Comparison of ENCODE assay signal across 25 mouse cellular contexts in the genomic region with DNA sequence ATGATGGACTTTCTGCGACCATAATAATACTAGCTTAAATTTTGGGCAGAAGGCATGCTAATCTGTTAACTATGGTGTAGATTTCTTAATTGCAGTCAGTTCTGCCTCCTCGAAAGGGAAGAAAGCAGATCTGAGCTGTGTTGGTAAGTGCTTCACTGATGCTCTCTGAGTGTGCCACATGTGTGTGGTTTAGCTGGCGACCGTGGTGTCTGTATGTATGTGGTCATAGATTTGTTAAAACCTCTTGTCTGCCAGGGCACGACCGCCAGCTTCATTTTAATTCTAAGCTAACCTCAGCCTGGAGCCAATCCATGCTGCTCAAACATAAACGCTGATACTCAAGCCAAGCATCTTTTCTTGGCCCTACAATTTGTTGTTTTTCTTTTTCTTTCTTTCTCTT.
DNase-seq lines count a peak whose midpoint lies in the region; ATAC-seq lines count a peak whose summit lies in the region.
"Had no signal": no experiment of that assay in that cellular context is flagged by ENCODE, and none has a peak within 500 bp of the region (broad histone marks: within the 10 kb centered on the region; RNA-seq: fewer than 3 reads in every experiment).

No protein-coding gene starts in this region.

- WGBS in embryonic facial prominence, embryonic 14.5 days: 77% methylated on average over 7 of the region's 7 CpGs
- 88% methylated on average over 7 of the region's 7 CpGs for WGBS in embryonic facial prominence, embryonic 10.5 days
- 84% methylated on average over 7 of the region's 7 CpGs for WGBS in heart, embryonic 11.5 days (ENCODE audit: insufficient replicate concordance)
- 57% methylated on average over 7 of the region's 7 CpGs for WGBS in embryonic facial prominence, embryonic 15.5 days

- no peak overlapping the region for H3K9ac ChIP-seq in embryonic facial prominence, embryonic 14.5 days (ENCODE audit: low read depth, low read length)
- no peak overlapping the region for H3K9ac ChIP-seq in heart, embryonic 11.5 days (ENCODE audit: low read depth, low read length)
- H3K9ac ChIP-seq in embryonic facial prominence, embryonic 15.5 days: no peak overlapping the region
- H3K9ac ChIP-seq: embryonic facial prominence, embryonic 13.5 days; forebrain, embryonic 13.5 days; forebrain, embryonic 15.5 days; forebrain, postnatal 0 days had no signal

- ATAC-seq in embryonic facial prominence, embryonic 14.5 days (ENCODE audit: low read depth): no peak
- ATAC-seq in heart, embryonic 11.5 days (replicated peaks; ENCODE audit: insufficient number of reproducible peaks, low FRiP score, low TSS enrichment): no peak
- peak; percentile 54; the same call in 1 of the 2 replicates for ATAC-seq in embryonic facial prominence, embryonic 15.5 days (ENCODE audit: insufficient number of reproducible peaks, low FRiP score, low TSS enrichment, low read depth)
- ATAC-seq: CD4-positive, CD25-positive, alpha-beta regulatory T cell, adult 4 months; forebrain, embryonic 13.5 days; forebrain, embryonic 15.5 days; forebrain, postnatal 0 days had no signal

- DNase-seq in embryonic facial prominence, embryonic 14.5 days (ENCODE audit: low spot score): peak; percentile 55
- DNase-seq in embryonic facial prominence, embryonic 10.5 days (ENCODE audit: low spot score): no peak
- DNase-seq in heart, adult 9 months (ENCODE audit: low spot score in 2 of 2): peak; percentile 22 to 27
- peak; percentile 24 for DNase-seq in NIH3T3 (ENCODE audit: low read depth)
- DNase-seq in yolk sac, embryonic 10.5 days (ENCODE audit: low spot score): no peak
- no peak for DNase-seq in testis, postnatal 14 days (ENCODE audit: low spot score)
- DNase-seq: adrenal gland, adult 8-10 months; adrenal gland, postnatal 14 days; adrenal gland, postnatal 36 days; B cell, adult 2 months; cerebellum, adult 11-12 months; cerebellum, adult 2 months; cerebellum, adult 9-10 months; cerebellum, postnatal 10 days; cerebellum, postnatal 25 days; forebrain, postnatal 0 days had no signal

- no peaks in the 10 kb centered on the region for H3K27me3 ChIP-seq in embryonic facial prominence, embryonic 14.5 days (replicated peaks; ENCODE audit: control insufficient read depth, insufficient read depth, low read length)
- no peaks in the 10 kb centered on the region for H3K27me3 ChIP-seq in embryonic facial prominence, embryonic 10.5 days (replicated peaks; ENCODE audit: low read depth, poor library complexity, severe bottlenecking)
- H3K27me3 ChIP-seq in heart, embryonic 11.5 days (ENCODE audit: control insufficient read depth, insufficient read depth, low read length): no peaks in the 10 kb centered on the region
- H3K27me3 ChIP-seq in embryonic facial prominence, embryonic 15.5 days: no peaks in the 10 kb centered on the region
- H3K27me3 ChIP-seq: CH12.LX; embryonic facial prominence, embryonic 13.5 days; forebrain, embryonic 13.5 days; forebrain, embryonic 15.5 days had no signal

- H3K4me1 ChIP-seq in embryonic facial prominence, embryonic 14.5 days (ENCODE audit: control insufficient read depth, insufficient read depth, low read length): no peaks in the 10 kb centered on the region
- H3K4me1 ChIP-seq in embryonic facial prominence, embryonic 10.5 days: no peaks in the 10 kb centered on the region
- H3K4me1 ChIP-seq in heart, embryonic 11.5 days (ENCODE audit: control insufficient read depth, insufficient read depth, low read length): no peaks in the 10 kb centered on the region
- no peaks in the 10 kb centered on the region for H3K4me1 ChIP-seq in embryonic facial prominence, embryonic 15.5 days
- H3K4me1 ChIP-seq: embryonic facial prominence, embryonic 13.5 days; forebrain, embryonic 13.5 days; forebrain, embryonic 15.5 days had no signal

- no peak overlapping the region for H3K4me2 ChIP-seq in embryonic facial prominence, embryonic 14.5 days (ENCODE audit: low read depth, low read length)
- no peak overlapping the region for H3K4me2 ChIP-seq in heart, embryonic 11.5 days
- H3K4me2 ChIP-seq in embryonic facial prominence, embryonic 15.5 days (replicated peaks): no peak overlapping the region
- H3K4me2 ChIP-seq: embryonic facial prominence, embryonic 13.5 days; forebrain, embryonic 13.5 days; forebrain, embryonic 15.5 days had no signal

- H3K4me3 ChIP-seq in embryonic facial prominence, embryonic 14.5 days (ENCODE audit: low read depth, low read length): no peak overlapping the region
- H3K4me3 ChIP-seq in embryonic facial prominence, embryonic 10.5 days: no peak overlapping the region
- no peak overlapping the region for H3K4me3 ChIP-seq in heart, embryonic 11.5 days (ENCODE audit: low read depth, low read length)
- no peak overlapping the region for H3K4me3 ChIP-seq in embryonic facial prominence, embryonic 15.5 days (replicated peaks)
- H3K4me3 ChIP-seq: embryonic facial prominence, embryonic 13.5 days; erythroblast, embryonic 14.5 days; forebrain, embryonic 13.5 days; forebrain, embryonic 15.5 days had no signal

- H3K27ac ChIP-seq in embryonic facial prominence, embryonic 14.5 days (replicated peaks; ENCODE audit: low read depth, low read length): no peak overlapping the region
- H3K27ac ChIP-seq in embryonic facial prominence, embryonic 10.5 days (replicated peaks): no peak overlapping the region
- no peak overlapping the region for H3K27ac ChIP-seq in heart, embryonic 11.5 days (ENCODE audit: low read depth, low read length)
- H3K27ac ChIP-seq in embryonic facial prominence, embryonic 15.5 days (replicated peaks): no peak overlapping the region
- H3K27ac ChIP-seq: embryonic facial prominence, embryonic 13.5 days; forebrain, embryonic 13.5 days; forebrain, embryonic 15.5 days had no signal

- no peaks in the 10 kb centered on the region for H3K9me3 ChIP-seq in embryonic facial prominence, embryonic 14.5 days (ENCODE audit: control insufficient read depth, low read length)
- no peaks in the 10 kb centered on the region for H3K9me3 ChIP-seq in embryonic facial prominence, embryonic 10.5 days
- H3K9me3 ChIP-seq in heart, embryonic 11.5 days (replicated peaks; ENCODE audit: control insufficient read depth, low read length): no peaks in the 10 kb centered on the region
- no peaks in the 10 kb centered on the region for H3K9me3 ChIP-seq in embryonic facial prominence, embryonic 15.5 days (replicated peaks)
- H3K9me3 ChIP-seq: embryonic facial prominence, embryonic 13.5 days; forebrain, embryonic 13.5 days; forebrain, embryonic 15.5 days had no signal

- H3K36me3 ChIP-seq in embryonic facial prominence, embryonic 14.5 days (ENCODE audit: control insufficient read depth, insufficient read depth, low read length): no peaks in the 10 kb centered on the region
- no peaks in the 10 kb centered on the region for H3K36me3 ChIP-seq in embryonic facial prominence, embryonic 10.5 days (replicated peaks)
- H3K36me3 ChIP-seq in heart, embryonic 11.5 days (ENCODE audit: control insufficient read depth, insufficient read depth, low read length): no peaks in the 10 kb centered on the region
- no peaks in the 10 kb centered on the region for H3K36me3 ChIP-seq in embryonic facial prominence, embryonic 15.5 days
- H3K36me3 ChIP-seq: embryonic facial prominence, embryonic 13.5 days; forebrain, embryonic 15.5 days; G1E had no signal

Comparison
In these comparisons a context has a peak if more than half of its experiments do, and no peak if none do; other contexts are left out.
1. DNase-seq: peak in embryonic facial prominence, embryonic 14.5 days (single experiment), heart, adult 9 months (2 of 2) and NIH3T3 (single experiment); none in embryonic facial prominence, embryonic 10.5 days (single experiment), yolk sac, embryonic 10.5 days (single experiment) and testis, postnatal 14 days (single experiment).